Mouse (Mus musculus) cerebellum, adult 9-11 months (tissue): Measurements from ENCODE around the gene Map3k13.

Experiments
- DNase-seq: peaks from one replicate; pipeline ENCODE4 v3.0.0; 2022

Gene Map3k13

GRCm38 (mm10) chr16:21813164-21813834 lies 19.2 kb downstream of the Map3k13 start:
- DNase-seq: no peak

DNA sequence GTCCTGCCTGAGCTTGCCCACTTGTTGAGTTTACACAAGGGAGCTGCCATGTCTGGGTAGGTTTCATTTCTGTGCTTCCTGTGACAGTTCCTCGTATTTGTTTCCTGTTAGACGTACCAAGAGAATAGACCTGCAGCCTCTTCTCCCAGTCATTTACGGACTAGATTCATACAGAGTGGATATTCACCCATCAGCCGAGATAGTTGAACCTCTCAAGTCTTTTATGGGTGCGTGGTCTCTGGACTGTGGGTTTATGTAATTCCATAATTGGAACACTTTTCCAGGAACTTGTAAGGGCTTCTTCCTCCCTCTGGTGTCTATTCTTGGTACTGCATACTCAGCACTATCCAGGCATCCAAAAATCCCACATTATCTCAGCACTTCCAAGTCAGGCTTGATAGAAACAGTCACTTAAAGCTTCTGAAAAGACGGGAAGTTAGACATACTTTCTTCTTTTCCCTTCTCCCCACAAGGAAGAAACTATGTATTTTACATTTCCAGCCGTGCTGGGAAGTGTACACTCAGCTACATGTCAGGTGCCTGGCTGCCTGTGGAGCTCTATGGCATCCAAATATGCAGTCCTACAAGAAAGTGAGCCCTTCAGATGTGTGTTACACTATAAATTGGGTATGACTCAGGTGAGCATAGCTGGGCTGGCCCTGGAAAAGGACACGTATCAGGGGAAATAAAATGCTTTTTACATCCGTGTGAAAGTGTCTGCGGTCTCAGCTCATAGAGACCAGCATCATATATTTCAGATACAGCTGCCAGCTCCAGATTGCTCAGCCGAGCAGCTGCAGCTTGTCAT lies 20.9 kb downstream of the Map3k13 start:
- DNase-seq: peak; percentile 44

DNA sequence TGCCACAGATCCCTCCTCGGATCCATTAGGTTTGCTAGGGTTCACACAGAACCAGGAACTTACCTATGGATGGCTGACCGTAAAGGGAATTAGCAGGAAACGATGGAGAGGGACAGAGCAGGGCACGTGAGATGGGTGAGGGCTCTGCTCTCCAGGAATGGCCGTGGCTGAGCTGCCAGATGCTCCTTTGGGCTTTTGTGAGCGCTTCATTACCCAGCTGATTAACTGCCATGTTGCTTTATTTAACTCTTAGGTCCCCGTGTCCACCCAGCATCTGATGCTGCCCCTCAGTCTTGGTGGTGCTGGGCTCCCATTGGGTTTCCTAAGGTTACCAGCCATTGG lies 21.5 kb downstream of the Map3k13 start:
- DNase-seq: no peak

DNA sequence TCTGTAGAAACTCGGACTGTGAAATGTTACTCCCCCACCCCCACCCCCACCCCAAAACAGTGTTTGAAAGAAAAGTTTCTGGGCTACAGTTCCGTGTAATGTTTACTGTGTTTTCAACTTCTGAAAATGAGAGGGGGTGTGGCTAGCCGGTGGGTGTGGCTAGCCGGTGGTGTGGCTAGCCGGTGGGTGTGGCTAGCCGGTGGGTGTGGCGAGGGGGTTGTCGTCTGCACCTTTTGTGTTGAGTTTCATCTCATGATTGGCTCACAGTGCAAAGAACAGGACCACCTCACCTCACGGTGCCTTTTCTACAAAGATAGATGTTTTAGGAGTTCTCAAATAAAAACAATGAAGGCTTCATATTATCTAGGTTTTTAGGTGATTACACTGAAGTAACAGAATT lies 24.0 kb downstream of the Map3k13 start:
- no peak for DNase-seq

- no peak for DNase-seq
These were observed 24.5 kb downstream of the Map3k13 start for GRCm38 (mm10) chr16:21818629-21819028.

- no peak for DNase-seq
These were observed 31.5 kb downstream of the Map3k13 start for GRCm38 (mm10) chr16:21825612-21826031.

DNA sequence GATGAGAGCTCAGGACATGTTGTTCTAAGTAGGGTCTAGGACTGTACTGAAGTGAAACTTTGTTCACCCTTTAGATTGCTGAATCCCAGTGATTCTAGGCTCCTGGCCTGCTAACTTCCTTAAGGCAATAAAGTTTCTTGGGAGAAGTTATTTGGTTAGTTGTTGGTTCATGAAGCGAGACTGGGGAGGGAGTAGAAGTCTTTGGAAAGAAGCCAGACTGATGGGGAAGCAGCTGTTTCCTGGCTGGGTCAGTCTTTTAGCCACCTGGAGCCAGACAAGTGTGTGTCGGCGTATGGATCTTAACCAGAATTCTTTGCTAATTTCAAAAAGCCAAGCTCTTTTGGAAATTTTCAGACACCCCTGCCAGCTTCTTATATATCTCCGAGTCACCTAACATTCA lies 33.0 kb downstream of the Map3k13 start:
- DNase-seq: no peak

DNA sequence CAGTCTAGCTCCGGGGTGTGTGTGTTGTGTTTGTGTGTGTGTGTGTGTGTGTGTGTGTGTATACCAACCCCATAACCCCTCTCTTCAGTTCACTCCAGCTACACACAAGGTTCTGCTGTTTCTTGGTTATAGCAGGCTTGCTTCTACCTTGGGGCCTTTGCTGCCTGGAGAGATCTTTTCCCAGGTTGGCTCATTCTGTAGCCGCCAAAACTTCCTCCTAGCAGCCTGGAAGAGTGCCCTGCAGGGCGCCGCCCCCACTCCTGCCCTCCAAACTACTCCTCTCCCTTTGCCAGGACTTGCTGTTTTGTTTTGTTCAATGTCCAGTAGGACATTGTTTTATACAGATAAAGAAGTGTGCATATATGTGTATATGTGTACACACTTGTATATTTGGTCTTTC lies 33.4 kb downstream of the Map3k13 start:
- DNase-seq: no peak

- no peak for DNase-seq
These were observed 35.6 kb downstream of the Map3k13 start for GRCm38 (mm10) chr16:21829711-21830110.

DNA sequence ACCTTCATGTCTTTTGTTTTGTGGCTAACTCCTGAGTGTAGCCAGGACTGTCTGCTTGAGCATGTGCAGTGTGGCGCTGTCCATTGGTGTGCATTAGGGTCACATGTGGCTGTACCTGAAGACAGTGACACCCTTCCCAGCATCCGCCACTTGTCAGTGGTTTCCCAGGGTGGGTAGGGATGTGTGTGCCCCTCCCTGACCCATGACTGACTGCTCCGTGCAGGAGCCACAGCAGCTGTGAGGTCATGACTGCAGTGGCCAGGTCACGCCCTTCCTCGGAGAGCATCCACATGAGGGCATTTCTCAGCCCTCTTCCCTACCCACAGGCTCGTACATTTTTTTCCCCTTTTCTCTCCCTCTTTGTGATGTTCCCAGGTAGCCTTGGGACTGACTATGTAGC lies 36.6 kb downstream of the Map3k13 start:
- no peak for DNase-seq

DNA sequence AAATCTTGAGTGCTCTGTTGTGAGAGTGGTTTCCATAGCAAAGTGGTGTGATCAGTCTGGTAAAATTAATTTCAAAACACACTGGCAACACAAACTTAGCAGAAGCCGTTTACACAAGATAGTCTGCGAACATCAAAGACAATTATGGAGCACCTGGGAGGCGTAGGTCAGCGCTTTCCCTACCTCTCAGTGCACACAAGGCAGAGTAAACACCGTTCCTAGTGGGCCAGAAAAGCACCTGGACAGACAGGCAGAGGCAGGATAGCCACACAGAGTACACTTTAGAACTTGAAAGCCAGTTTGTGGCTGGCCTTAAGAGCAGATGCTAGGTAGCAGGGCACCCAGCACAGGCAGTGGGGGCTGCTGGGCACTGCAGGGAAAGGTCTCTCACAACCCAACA lies 37.6 kb downstream of the Map3k13 start:
- DNase-seq: no peak

GRCm38 (mm10) chr16:21833469-21833868 lies 39.3 kb downstream of the Map3k13 start:
- no peak for DNase-seq

GRCm38 (mm10) chr16:21833970-21834369 lies 39.8 kb downstream of the Map3k13 start:
- no peak for DNase-seq

DNA sequence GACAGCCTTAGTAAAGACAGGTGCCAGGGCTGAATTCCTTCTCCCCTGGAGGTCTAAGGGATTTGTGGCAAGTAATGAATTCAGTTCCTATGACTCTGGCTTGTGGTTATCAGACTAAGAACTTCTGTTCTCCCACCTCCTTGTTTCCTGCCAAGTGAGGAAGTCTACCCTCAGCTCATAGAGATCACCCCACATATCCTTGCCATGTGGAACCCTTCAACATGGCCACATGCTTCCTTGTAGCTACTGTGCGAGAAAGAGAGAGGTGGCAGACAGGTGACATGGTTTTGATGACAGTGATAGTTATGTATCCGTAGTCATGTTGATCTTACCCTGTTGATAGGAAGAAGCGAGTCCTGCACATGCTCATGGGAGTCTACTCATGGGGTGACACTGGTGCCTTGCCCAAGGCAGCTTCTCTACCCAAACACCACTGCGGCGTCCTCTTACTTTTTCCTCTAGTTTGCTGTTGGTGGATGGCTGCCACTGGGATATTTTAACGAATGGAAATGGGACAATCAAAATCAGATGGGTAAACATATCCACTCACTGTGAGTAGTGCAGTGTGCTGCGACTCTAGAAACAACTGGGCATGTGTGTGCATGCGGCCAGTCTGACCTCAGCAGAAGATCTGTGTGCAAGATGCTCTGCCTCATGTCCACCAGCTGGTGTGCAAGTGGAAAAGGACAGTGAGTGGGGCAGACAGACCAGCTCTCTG lies 40.9 kb downstream of the Map3k13 start:
- no peak for DNase-seq

- no peak for DNase-seq
These were observed 41.4 kb downstream of the Map3k13 start for GRCm38 (mm10) chr16:21835584-21835931.

DNA sequence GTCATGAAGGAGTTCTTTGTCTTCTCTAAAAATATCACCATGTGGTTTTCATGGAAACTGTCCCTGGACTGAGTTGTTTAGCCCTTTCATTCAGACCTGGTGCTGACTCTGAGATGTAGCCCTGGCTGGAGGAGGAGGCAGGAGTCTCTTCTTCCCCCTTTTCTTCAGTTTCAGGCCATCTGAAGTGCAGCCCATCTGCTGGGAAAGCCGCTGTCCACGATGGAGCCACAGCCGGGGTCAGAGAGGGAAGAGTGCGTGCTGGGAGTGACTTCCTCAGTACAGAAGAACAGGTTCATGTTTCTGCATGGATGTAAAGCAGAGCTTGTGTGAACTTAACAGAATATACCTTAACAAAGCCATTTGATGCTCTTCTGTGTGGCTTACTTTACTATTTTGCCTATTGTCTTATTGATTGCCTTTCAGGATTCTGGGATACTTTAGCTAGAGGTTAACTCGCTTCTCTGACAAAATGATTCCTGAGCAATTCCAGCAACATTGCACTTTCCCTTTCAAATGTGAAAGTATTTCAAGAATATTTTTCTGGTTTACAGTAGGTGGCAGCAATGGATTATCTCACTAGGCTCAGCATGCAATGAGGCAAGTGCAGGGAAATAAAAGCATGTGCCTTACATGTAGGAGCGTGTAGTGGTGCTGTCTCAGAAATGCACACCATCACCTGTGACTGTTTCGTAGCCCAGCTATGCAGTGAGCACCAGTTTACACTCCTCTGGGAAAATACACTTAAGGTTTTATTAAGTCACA lies 42.3 kb downstream of the Map3k13 start:
- no peak for DNase-seq

DNA sequence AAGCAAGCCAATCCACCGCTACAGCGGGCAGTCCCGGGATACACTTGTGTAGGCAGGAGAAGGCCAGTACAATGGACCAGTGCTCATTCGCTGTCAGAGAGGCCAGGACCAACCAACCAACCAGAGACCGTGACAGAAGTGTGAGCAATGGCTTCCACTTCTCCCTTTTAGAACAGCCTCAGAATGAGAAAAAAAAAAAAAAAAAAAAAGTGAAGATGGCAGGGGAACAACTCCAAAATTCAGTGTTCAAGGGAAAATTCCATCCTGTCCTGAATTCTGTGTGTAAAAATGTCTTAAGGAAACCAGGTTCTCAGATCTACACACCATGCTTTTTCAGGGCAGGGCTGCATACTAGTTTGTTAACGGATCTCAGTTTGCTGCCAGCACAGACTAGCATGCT lies 43.5 kb downstream of the Map3k13 start:
- DNase-seq: no peak

DNA sequence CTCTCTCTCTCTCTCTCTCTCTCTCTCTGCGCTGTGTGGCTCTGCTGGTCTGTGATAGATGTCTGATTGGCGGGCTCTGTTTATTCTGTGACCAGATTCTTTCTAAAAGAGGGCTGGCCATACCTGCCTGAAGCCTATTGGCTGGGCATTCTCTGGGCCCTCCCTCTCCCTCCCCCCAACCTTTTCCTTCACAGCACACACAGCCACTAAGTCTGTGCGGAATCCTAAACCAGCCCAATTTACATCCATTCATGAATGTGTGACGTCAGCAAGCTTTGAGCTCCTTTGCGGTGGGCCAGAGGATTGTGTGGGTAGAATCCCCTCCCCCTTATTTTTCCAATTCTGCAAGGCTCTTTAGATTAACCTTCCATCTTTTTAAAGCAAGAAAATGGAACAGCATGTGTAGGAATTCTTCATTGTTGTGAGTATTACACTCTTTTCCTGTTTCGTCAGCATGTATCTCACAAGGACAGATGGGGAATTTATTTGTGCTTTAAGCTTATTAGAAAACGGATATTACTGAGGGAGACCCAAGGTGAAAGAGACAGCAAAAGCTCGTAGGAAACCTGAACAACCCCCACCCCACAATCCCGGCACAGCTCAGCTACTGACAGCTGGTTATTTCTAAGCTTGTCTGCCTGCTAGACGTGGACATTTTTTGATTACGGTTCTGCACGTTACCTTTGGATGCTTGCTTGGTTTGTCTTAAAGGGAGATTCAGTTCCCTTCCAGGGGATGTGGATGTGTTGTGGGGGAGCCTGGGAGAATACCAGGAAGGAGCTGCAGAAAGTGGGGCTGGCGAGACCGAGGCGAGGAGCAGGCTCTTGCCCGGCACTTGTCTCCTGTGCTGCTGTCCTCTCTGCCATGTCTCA lies 51.9 kb downstream of the Map3k13 start:
- peak; percentile 90 for DNase-seq

DNA sequence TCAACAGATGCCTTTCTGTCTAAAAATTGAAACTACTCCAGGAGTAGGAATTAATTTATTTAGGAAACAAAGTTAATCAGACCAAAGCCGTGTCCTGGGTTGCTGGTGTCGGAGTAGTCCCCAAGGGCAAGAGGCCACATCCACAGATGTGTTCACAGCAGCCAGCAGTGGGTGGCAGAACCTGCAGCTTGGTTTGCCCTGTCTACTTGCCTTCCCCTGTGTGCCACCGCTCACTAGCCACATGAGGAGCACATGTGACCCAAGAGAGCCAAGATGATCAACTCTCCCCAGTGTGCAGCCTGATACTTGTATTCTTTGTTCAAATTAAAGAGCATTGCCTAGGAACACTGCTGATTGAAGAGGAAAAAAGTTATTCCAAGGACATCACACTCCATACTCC lies 54.3 kb downstream of the Map3k13 start:
- DNase-seq: no peak

DNA sequence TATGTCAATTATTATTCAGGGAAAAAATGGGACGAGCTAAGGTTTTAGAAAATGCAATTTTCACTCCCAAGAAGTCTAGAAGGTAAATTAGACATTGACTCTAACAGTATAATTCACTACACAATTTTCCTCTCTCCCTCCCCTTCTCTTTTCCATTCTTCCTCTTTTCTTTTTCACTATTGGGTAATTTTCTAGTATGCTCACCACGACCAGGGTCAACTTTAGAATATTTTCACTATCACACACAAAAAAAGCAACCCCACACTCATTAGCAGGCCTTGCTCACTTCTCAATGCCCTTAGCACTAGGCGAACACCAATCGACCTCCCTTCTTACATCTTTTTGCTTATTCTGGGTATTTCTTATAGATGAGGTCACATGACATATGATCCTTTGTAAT lies 54.7 kb downstream of the Map3k13 start:
- no peak for DNase-seq

- peak; percentile 37 for DNase-seq
These were observed 58.2 kb downstream of the Map3k13 start for GRCm38 (mm10) chr16:21852374-21852773.

- no peak for DNase-seq
These were observed 59.3 kb downstream of the Map3k13 start for GRCm38 (mm10) chr16:21853446-21853941.
